Mouse (Mus musculus) layer of hippocampus, adult 9-10 months (tissue): ENCODE measurements at regions not wholly inside any gene's neighbourhood (a gene's known extent, or its start where the extent isn't known, plus 50 kb on each side); places are given as distances from the start of the nearest gene placed in this dataset.
A peak's percentile ranks its signal among the peaks of the same experiment; 100 is the strongest.

ENCODE experiments used
- DNase-seq: peaks from one replicate; pipeline ENCODE4 v3.0.0; 2022; ENCODE audit warnings: low spot score

GRCm38 (mm10) chr7:83161226-83161625 lies 294.1 kb downstream of the Mex3b start:
- DNase-seq: no peak

- no peak for DNase-seq
These were observed 295.7 kb downstream of the Mex3b start for GRCm38 (mm10) chr7:83162868-83163267.

GRCm38 (mm10) chr7:83179403-83179802 lies 312.3 kb downstream of the Mex3b start:
- DNase-seq: no peak

- no peak for DNase-seq
These were observed 319.2 kb downstream of the Mex3b start for GRCm38 (mm10) chr7:83186341-83186740.

GRCm38 (mm10) chr7:83195896-83196537 lies 328.9 kb downstream of the Mex3b start:
- DNase-seq: no peak

- no peak for DNase-seq
These were observed 330.4 kb downstream of the Mex3b start for GRCm38 (mm10) chr7:83197490-83197889.

- DNase-seq: no peak
These were observed 334.1 kb downstream of the Mex3b start for GRCm38 (mm10) chr7:83201126-83201686.

GRCm38 (mm10) chr7:83201768-83202493 lies 334.8 kb downstream of the Mex3b start:
- DNase-seq: peak; percentile 55

- DNase-seq: no peak
These were observed 336.3 kb downstream of the Mex3b start for GRCm38 (mm10) chr7:83203311-83204012.

GRCm38 (mm10) chr7:83204013-83204365 lies 336.9 kb downstream of the Mex3b start:
- DNase-seq: no peak

GRCm38 (mm10) chr7:83204701-83205100 lies 337.6 kb downstream of the Mex3b start:
- no peak for DNase-seq

- no peak for DNase-seq
These were observed 339.9 kb downstream of the Mex3b start for GRCm38 (mm10) chr7:83206999-83207398.

- DNase-seq: no peak
These were observed 344.5 kb downstream of the Mex3b start for GRCm38 (mm10) chr7:83211611-83212010.

GRCm38 (mm10) chr7:83222029-83222722 lies 355.0 kb downstream of the Mex3b start:
- DNase-seq: no peak

- no peak for DNase-seq
These were observed 357.2 kb upstream of the Tmc3 start for GRCm38 (mm10) chr7:83227262-83228108.

GRCm38 (mm10) chr7:83230496-83231325 lies 354.0 kb upstream of the Tmc3 start:
- DNase-seq: peak; percentile 32

- peak; percentile 49 for DNase-seq
These were observed 349.1 kb upstream of the Tmc3 start for GRCm38 (mm10) chr7:83235659-83236058.

GRCm38 (mm10) chr7:83237336-83237735 lies 347.4 kb upstream of the Tmc3 start:
- no peak for DNase-seq

GRCm38 (mm10) chr7:83238091-83238490 lies 346.6 kb upstream of the Tmc3 start:
- peak; percentile 62 for DNase-seq

GRCm38 (mm10) chr7:83242233-83242632 lies 342.5 kb upstream of the Tmc3 start:
- no peak for DNase-seq
